Mouse (Mus musculus): ENCODE measurements around the gene Ppp1cb.

Ppp1cb gene

GRCm38 (mm10) chr5:32443906-32444305 lies 14.7 kb upstream of the Ppp1cb start:
- DNase-seq (ENCODE audit: low spot score in 2 of 2): no peak

GRCm38 (mm10) chr5:32445287-32445921 lies 13.2 kb upstream of the Ppp1cb start:
- DNase-seq (ENCODE audit: low spot score in 2 of 2): no peak

- peak; percentile 37 to 46 for DNase-seq (ENCODE audit: low spot score in 2 of 2)
These were observed 12.2 kb upstream of the Ppp1cb start for GRCm38 (mm10) chr5:32446394-32446793.

- DNase-seq (ENCODE audit: low spot score in 2 of 2): no peak
These were observed 11.8 kb upstream of the Ppp1cb start for GRCm38 (mm10) chr5:32446810-32447209.

- no peak for DNase-seq (ENCODE audit: low spot score in 2 of 2)
These were observed 723 bp downstream of the Ppp1cb start for GRCm38 (mm10) chr5:32459251-32459881.

GRCm38 (mm10) chr5:32459882-32460751 lies 1.5 kb downstream of the Ppp1cb start:
- DNase-seq (ENCODE audit: low spot score in 2 of 2): peak in 1 of 2 experiments; percentile 51

GRCm38 (mm10) chr5:32460973-32461372 lies 2.3 kb downstream of the Ppp1cb start:
- no peak for DNase-seq (ENCODE audit: low spot score in 2 of 2)

- peak; percentile 12 to 17 for DNase-seq (ENCODE audit: low spot score in 2 of 2)
These were observed 13.8 kb downstream of the Ppp1cb start for GRCm38 (mm10) chr5:32472332-32473028.

GRCm38 (mm10) chr5:32473029-32473352 lies 14.3 kb downstream of the Ppp1cb start:
- no peak for DNase-seq (ENCODE audit: low spot score in 2 of 2)

- no peak for DNase-seq (ENCODE audit: low spot score in 2 of 2)
These were observed 17.9 kb downstream of the Ppp1cb start for GRCm38 (mm10) chr5:32476501-32476900.

- no peak for DNase-seq (ENCODE audit: low spot score in 2 of 2)
These were observed 20.3 kb downstream of the Ppp1cb start for GRCm38 (mm10) chr5:32478972-32479371.

GRCm38 (mm10) chr5:32485430-32485829 lies 26.8 kb downstream of the Ppp1cb start:
- DNase-seq (ENCODE audit: low spot score in 2 of 2): no peak

GRCm38 (mm10) chr5:32488044-32488443 lies 29.4 kb downstream of the Ppp1cb start:
- no peak for DNase-seq (ENCODE audit: low spot score in 2 of 2)

- no peak for DNase-seq (ENCODE audit: low spot score in 2 of 2)
These were observed 35.5 kb downstream of the Ppp1cb start for GRCm38 (mm10) chr5:32494084-32494700.

GRCm38 (mm10) chr5:32508766-32509165 lies 50.1 kb downstream of the Ppp1cb start:
- no peak for DNase-seq (ENCODE audit: low spot score in 2 of 2)

- peak in 1 of 2 experiments; percentile 13 for DNase-seq (ENCODE audit: low spot score in 2 of 2)
These were observed 61.7 kb downstream of the Ppp1cb start for GRCm38 (mm10) chr5:32520381-32520780.

- DNase-seq (ENCODE audit: low spot score in 2 of 2): no peak
These were observed 90.8 kb downstream of the Ppp1cb start for GRCm38 (mm10) chr5:32549449-32549848.

GRCm38 (mm10) chr5:32564697-32565096 lies 106.1 kb downstream of the Ppp1cb start:
- DNase-seq (ENCODE audit: low spot score in 2 of 2): no peak

Data from heart, adult 9 months (tissue).